Mouse (Mus musculus): ENCODE measurements around the gene Zswim2. TPM values are rescaled to one million over a fixed set of nuclear protein-coding genes. Genes with fewer than 3 reads are reported as not detected.

Gene Zswim2
- polyA plus RNA-seq, 1 experiment from 2014 or later: not detected

GRCm38 (mm10) chr2:83893701-83894100 is 47.3 kb downstream of the Zswim2 start:
- Histone ChIP-seq H3K9ac (no peak overlapping the region), H3K4me2 (replicated peaks) (no peak overlapping the region), H3K4me3 (no peak overlapping the region), H3K27ac (no peak overlapping the region), H3K27me3 (no peaks in the 10 kb centered on the region), H3K36me3 (no peaks in the 10 kb centered on the region), H3K9me3 (replicated peaks) (no peaks in the 10 kb centered on the region), H3K4me1 (no peaks in the 10 kb centered on the region)
- WGBS: 91% methylated on average over 2 of the region's 2 CpGs
- no peak for ATAC-seq (ENCODE audit: low FRiP score)

GRCm38 (mm10) chr2:83883850-83884420 is 57.1 kb downstream of the Zswim2 start:
- H3K9me3 ChIP-seq (replicated peaks): no peaks in the 10 kb centered on the region

More at GRCm38 (mm10) chr2:83883850-83884420, 57.1 kb downstream of the Zswim2 start:
- 92% methylated on average over 6 of the region's 6 CpGs for WGBS
- H3K36me3 ChIP-seq: peaks cover 18% of the 10 kb centered on the region
- H3K9ac ChIP-seq: no peak overlapping the region
- H3K4me2 ChIP-seq (replicated peaks): no peak overlapping the region
- H3K4me1 ChIP-seq: no peaks in the 10 kb centered on the region
- ATAC-seq (ENCODE audit: low FRiP score): no peak
- no peaks in the 10 kb centered on the region for H3K27me3 ChIP-seq
- no peak overlapping the region for H3K4me3 ChIP-seq
- H3K27ac ChIP-seq: no peak overlapping the region

Other genes starting within 250 kb of the Zswim2 start
- 55.4 and 59.7 TPM in 2 replicates for gene Itgav, start 216.8 kb downstream of the Zswim2 start, polyA plus RNA-seq (2016; fragmentation: Nextera tagmentation; extraction: Ambion mirVana)
- 53.2 and 55.9 TPM in 2 replicates for gene Fam171b, start 128.6 kb downstream of the Zswim2 start, polyA plus RNA-seq (2016; fragmentation: Nextera tagmentation; extraction: Ambion mirVana)
- not detected in 2 replicates for gene Gm13698, start 14.5 kb upstream of the Zswim2 start, polyA plus RNA-seq (2016; fragmentation: Nextera tagmentation; extraction: Ambion mirVana)
- gene Gm13693, start 20.3 kb upstream of the Zswim2 start, polyA plus RNA-seq (2016; fragmentation: Nextera tagmentation; extraction: Ambion mirVana): not detected in 2 replicates
- not detected in 2 replicates for gene Gm13695, start 26.1 kb upstream of the Zswim2 start, polyA plus RNA-seq (2016; fragmentation: Nextera tagmentation; extraction: Ambion mirVana)
- gene Gm13696, start 31.9 kb upstream of the Zswim2 start, polyA plus RNA-seq (2016; fragmentation: Nextera tagmentation; extraction: Ambion mirVana): not detected in 2 replicates
- not detected in 2 replicates for gene Gm13694, start 37.7 kb upstream of the Zswim2 start, polyA plus RNA-seq (2016; fragmentation: Nextera tagmentation; extraction: Ambion mirVana)
- not detected in 2 replicates for gene Gm13697, start 43.5 kb upstream of the Zswim2 start, polyA plus RNA-seq (2016; fragmentation: Nextera tagmentation; extraction: Ambion mirVana)
- not detected in 2 replicates for gene Gm13691, start 49.3 kb upstream of the Zswim2 start, polyA plus RNA-seq (2016; fragmentation: Nextera tagmentation; extraction: Ambion mirVana)

All from hindbrain, embryonic 12.5 days (tissue).